ENCODE assay signal across 9 mouse cellular contexts in genomic region chr10:17727926-17728279, GRCm38 (mm10). TPM values are rescaled to one million over a fixed set of nuclear protein-coding genes. Genes with fewer than 3 reads are reported as not detected.
DNase-seq lines count a peak whose midpoint lies in the region; ATAC-seq and TF ChIP-seq lines count a peak whose summit lies in the region.
"Had no signal": no experiment of that assay in that cellular context is flagged by ENCODE, and none has a peak within 500 bp of the region (broad histone marks: within the 10 kb centered on the region; RNA-seq: fewer than 3 reads in every experiment).

No protein-coding gene starts in this region.

- H3K4me3 ChIP-seq in liver, adult 2 months (ENCODE audit: insufficient read depth, low read depth, low read length): no peak overlapping the region
- H3K4me3 ChIP-seq in heart, postnatal 0 days (ENCODE audit: low read depth, low read length): no peak overlapping the region
- H3K4me3 ChIP-seq in liver, embryonic 12.5 days: no peak overlapping the region
- no peak overlapping the region for H3K4me3 ChIP-seq in neural tube, embryonic 14.5 days (ENCODE audit: low read depth, low read length)
- H3K4me3 ChIP-seq: erythroblast, embryonic 14.5 days had no signal

- H3K9ac ChIP-seq in liver, adult 2 months (ENCODE audit: low read depth, low read length): peak overlapping the region; percentile 34; the same call in 1 of the 2 replicates
- H3K9ac ChIP-seq in heart, postnatal 0 days (replicated peaks; ENCODE audit: low read depth, low read length): no peak overlapping the region
- no peak overlapping the region for H3K9ac ChIP-seq in liver, embryonic 12.5 days
- peak overlapping the region; percentile 4; the same call in 1 of the 2 replicates for H3K9ac ChIP-seq in neural tube, embryonic 14.5 days (replicated peaks; ENCODE audit: low read depth, low read length)

- TF ChIP-seq EP300 in heart, postnatal 0 days (IDR thresholded peaks at IDR 0.05; ENCODE audit: low read depth): no peak

- no peak for TF ChIP-seq POLR2A in liver, adult 2 months (IDR thresholded peaks at IDR 0.05; ENCODE audit: extremely low read depth, insufficient read depth, low read length)

- DNase-seq in liver, adult 2 months (ENCODE audit: extremely low read depth, low read depth, low spot score): peak; percentile 83
- DNase-seq in liver: no peak
- DNase-seq in brain, adult 2 months (ENCODE audit: low read depth, low spot score): peak; percentile 83
- DNase-seq in heart, postnatal 0 days (ENCODE audit: low spot score): peak; percentile 87
- no peak for DNase-seq in urinary bladder, postnatal 14 days (ENCODE audit: low spot score)
- no peak for DNase-seq in cerebellum, adult 11-12 months

- peak overlapping the region; percentile 49 for H3K4me2 ChIP-seq in heart, postnatal 0 days (ENCODE audit: low read depth, low read length)
- peak overlapping the region; percentile 45 for H3K4me2 ChIP-seq in liver, embryonic 12.5 days
- peak overlapping the region; percentile 62 for H3K4me2 ChIP-seq in neural tube, embryonic 14.5 days (ENCODE audit: low read depth, low read length)

- peaks cover 10% of the 10 kb centered on the region; the same call in 1 of the 2 replicates for H3K79me2 ChIP-seq in liver, adult 2 months (ENCODE audit: control insufficient read depth, insufficient read depth, low read length)

- ATAC-seq in heart, postnatal 0 days (ENCODE audit: insufficient read depth, low read depth): no peak
- no peak for ATAC-seq in liver, embryonic 12.5 days
- no peak for ATAC-seq in neural tube, embryonic 14.5 days (ENCODE audit: low read depth)

- 0 out of 2 replicates have a peak, but pooled peaks have one; percentile 15 for TF ChIP-seq CTCF in liver, adult 2 months (IDR thresholded peaks at IDR 0.05; ENCODE audit: low read depth, low read length)
- peak; percentile 59 for TF ChIP-seq CTCF in heart, postnatal 0 days (IDR thresholded peaks at IDR 0.05; ENCODE audit: low read depth)

- H3K36me3 ChIP-seq in liver, adult 2 months (ENCODE audit: control insufficient read depth, insufficient read depth, low read length): no peaks in the 10 kb centered on the region
- H3K36me3 ChIP-seq in heart, postnatal 0 days (replicated peaks; ENCODE audit: control insufficient read depth, insufficient read depth, low read length): no peaks in the 10 kb centered on the region
- H3K36me3 ChIP-seq in liver, embryonic 12.5 days: peaks cover 17% of the 10 kb centered on the region; the same call in 1 of the 2 replicates
- H3K36me3 ChIP-seq in neural tube, embryonic 14.5 days (ENCODE audit: control insufficient read depth, insufficient read depth, low read length): no peaks in the 10 kb centered on the region

- H3K9me3 ChIP-seq in heart, postnatal 0 days (replicated peaks; ENCODE audit: control insufficient read depth, low read length): no peaks in the 10 kb centered on the region
- no peaks in the 10 kb centered on the region for H3K9me3 ChIP-seq in liver, embryonic 12.5 days (replicated peaks)
- no peaks in the 10 kb centered on the region for H3K9me3 ChIP-seq in neural tube, embryonic 14.5 days (ENCODE audit: control insufficient read depth, low read length)

- peak overlapping the region; percentile 90 for H3K27ac ChIP-seq in liver, adult 2 months (replicated peaks; ENCODE audit: insufficient read depth, low read depth, low read length)
- H3K27ac ChIP-seq in heart, postnatal 0 days (ENCODE audit: low read depth): peak overlapping the region; percentile 80
- peak overlapping the region; percentile 52; the same call in 1 of the 2 replicates for H3K27ac ChIP-seq in liver, embryonic 12.5 days
- no peak overlapping the region for H3K27ac ChIP-seq in neural tube, embryonic 14.5 days (ENCODE audit: low read depth, low read length)

- WGBS in liver, adult 2 months: 2% methylated on average over 5 of the region's 5 CpGs
- WGBS in heart, postnatal 0 days: 13% methylated on average over 5 of the region's 5 CpGs
- 5% methylated on average over 5 of the region's 5 CpGs for WGBS in liver, embryonic 12.5 days (ENCODE audit: insufficient replicate concordance)
- WGBS in neural tube, embryonic 14.5 days: under 1% methylated on average over 5 of the region's 5 CpGs

- no peaks in the 10 kb centered on the region for H3K27me3 ChIP-seq in liver, adult 2 months (ENCODE audit: control insufficient read depth, insufficient read depth, low read length)
- no peaks in the 10 kb centered on the region for H3K27me3 ChIP-seq in heart, postnatal 0 days (ENCODE audit: control insufficient read depth, insufficient read depth, low read length)
- H3K27me3 ChIP-seq in liver, embryonic 12.5 days (replicated peaks): no peaks in the 10 kb centered on the region
- no peaks in the 10 kb centered on the region for H3K27me3 ChIP-seq in neural tube, embryonic 14.5 days (ENCODE audit: control insufficient read depth, insufficient read depth, low read length)

- peaks cover 9% of the 10 kb centered on the region for H3K4me1 ChIP-seq in liver, adult 2 months (ENCODE audit: control insufficient read depth, insufficient read depth, low read length)
- peaks cover 21% of the 10 kb centered on the region for H3K4me1 ChIP-seq in heart, postnatal 0 days (ENCODE audit: control insufficient read depth, insufficient read depth)
- peaks cover 48% of the 10 kb centered on the region for H3K4me1 ChIP-seq in liver, embryonic 12.5 days
- peaks cover 21% of the 10 kb centered on the region; the same call in 1 of the 2 replicates for H3K4me1 ChIP-seq in neural tube, embryonic 14.5 days (ENCODE audit: control insufficient read depth, insufficient read depth, low read length)

RNA-seq across cellular contexts. Expression of gene Cited2, which starts 4.9 kb away (rescaled TPM):
- 9.2 and 9.7 TPM in 2 replicates for total RNA-seq in liver, adult 2 months (2014; rRNA removed)
- polyA plus RNA-seq in liver, adult 2 months (2012; rRNA removed): 25.6 and 25.9 TPM in 2 replicates
- total RNA-seq in heart, postnatal 0 days (2014; rRNA removed; ENCODE audit: low replicate concordance): 57.6 and 63.6 TPM in 2 replicates
- 15.8 and 23.1 TPM in 2 replicates for polyA plus RNA-seq in heart, postnatal 0 days (2015; fragmentation: Nextera tagmentation; extraction: Ambion mirVana)
- 35.3 and 36.7 TPM in 2 replicates for polyA plus RNA-seq in liver, embryonic 12.5 days (2016; fragmentation: Nextera tagmentation; extraction: Ambion mirVana)
- polyA plus RNA-seq in neural tube, embryonic 14.5 days (2014; fragmentation: Nextera tagmentation; extraction: Ambion mirVana): 75.1 and 89.7 TPM in 2 replicates

Comparison
In these comparisons a context has a peak if more than half of its experiments do, and no peak if none do; other contexts are left out.
1. DNase-seq: peak in liver, adult 2 months (single experiment), brain, adult 2 months (single experiment) and heart, postnatal 0 days (single experiment); none in liver (single experiment), urinary bladder, postnatal 14 days (single experiment) and cerebellum, adult 11-12 months (single experiment).
2. H3K9ac ChIP-seq: peak in liver, adult 2 months (single experiment) and neural tube, embryonic 14.5 days (single experiment); none in heart, postnatal 0 days (single experiment) and liver, embryonic 12.5 days (single experiment).
3. Peak in every context shown above with its lines, with median percentiles within 50 percentile points of each other: H3K4me2 ChIP-seq.